Mouse (Mus musculus) embryonic facial prominence, embryonic 14.5 days (tissue): ENCODE measurements around the gene Pdhb. TPM values are rescaled to one million over a fixed set of nuclear protein-coding genes. Genes with fewer than 3 reads are reported as not detected.
"Not testable (repeated sequence)": the region's sequence is repeated elsewhere in the genome, so short reads cannot be mapped to it uniquely, and the experiment has no call there.

Experiments
- ATAC-seq: fragments of 200-750 bp; cut with Nextera tagmentation; 2 replicates; pipeline ENCODE4 v1.8.0; 2017; ENCODE audit warnings: low read depth, moderate number of reproducible peaks, moderate TSS enrichment
- DNase-seq: peaks from one replicate; pipeline ENCODE4 v3.0.0-alpha.2; 2015; ENCODE audit warnings: low spot score
- H3K27ac ChIP-seq: fragments of 300-500 bp; sonication (generic); replicated peaks from 2 replicates; pipeline ENCODE4 v1.5.1; 2014; ENCODE audit warnings: low read depth, mild to moderate bottlenecking, low read length, moderate library complexity
- H3K27me3 ChIP-seq: fragments of 300-500 bp; sonication (generic); replicated peaks from 2 replicates; pipeline ENCODE4 v1.6.1; 2014; ENCODE audit warnings: low read length; ENCODE audit not compliant: control insufficient read depth, insufficient read depth
- H3K36me3 ChIP-seq: fragments of 300-500 bp; sonication (generic); 2 replicates; pipeline ENCODE4 v1.6.1; 2014; ENCODE audit warnings: low read length, mixed read lengths; ENCODE audit not compliant: control insufficient read depth, insufficient read depth
- H3K4me1 ChIP-seq: fragments of 300-500 bp; sonication (generic); 2 replicates; pipeline ENCODE4 v1.6.1; 2014; ENCODE audit warnings: antibody characterized with exemption, low read length; ENCODE audit not compliant: control insufficient read depth, insufficient read depth
- H3K4me2 ChIP-seq: fragments of 300-500 bp; sonication (generic); 2 replicates; pipeline ENCODE4 v1.6.1; 2014; ENCODE audit warnings: low read depth, mild to moderate bottlenecking, low read length, moderate library complexity, mixed read lengths
- H3K4me3 ChIP-seq: fragments of 300-500 bp; sonication (generic); 2 replicates; pipeline ENCODE4 v1.5.1; 2014; ENCODE audit warnings: low read depth, mild to moderate bottlenecking, low read length
- H3K9ac ChIP-seq: fragments of 300-500 bp; sonication (generic); 2 replicates; pipeline ENCODE4 v1.6.1; 2014; ENCODE audit warnings: low read depth, mild to moderate bottlenecking, low read length, moderate library complexity, mixed read lengths
- H3K9me3 ChIP-seq: fragments of 300-500 bp; sonication (generic); 2 replicates; pipeline ENCODE4 v1.6.1; 2016; ENCODE audit warnings: low read length; ENCODE audit not compliant: control insufficient read depth
- WGBS: fragments of 180-500 bp; shearing (Covaris S2); extraction: QIAGEN DNeasy Blood & Tissue Kit; methylation state at CpG from one replicate; pipeline ENCODE4 v1.1.7; 2014; 5-methylcytosine and 5-hydroxymethylcytosine counted together
- polyA plus RNA-seq: library from polyadenylated mRNA; unstranded; fragments of >200 nt; fragmentation: Nextera tagmentation; extraction: Ambion mirVana; gene quantifications from 2 replicates; pipeline ENCODE4 v1.2.1, GENCODE M21; 2014

The Pdhb gene
- polyA plus RNA-seq, 1 experiment from 2014 or later: 215 TPM

GRCm38 (mm10) chr14:8135130-8135529 is 37.7 kb downstream of the Pdhb start:
- no peaks in the 10 kb centered on the region for H3K9me3 ChIP-seq

GRCm38 (mm10) chr14:8134234-8134633 is 38.6 kb downstream of the Pdhb start:
- DNase-seq (no peak), ATAC-seq (no peak)
- no peaks in the 10 kb centered on the region; the same call in 1 of the 2 replicates for H3K4me1 ChIP-seq
- 74% methylated on average over 2 of the region's 2 CpGs for WGBS
- H3K27ac ChIP-seq: no peak overlapping the region
- peaks cover 16% of the 10 kb centered on the region for H3K36me3 ChIP-seq
- no peak overlapping the region for H3K4me3 ChIP-seq
- H3K27me3 ChIP-seq: no peaks in the 10 kb centered on the region
- no peaks in the 10 kb centered on the region for H3K9me3 ChIP-seq
- no peak overlapping the region for H3K9ac ChIP-seq
- no peak overlapping the region for H3K4me2 ChIP-seq

More at GRCm38 (mm10) chr14:8135130-8135529, 37.7 kb downstream of the Pdhb start:
- H3K4me1 ChIP-seq: no peaks in the 10 kb centered on the region; the same call in 1 of the 2 replicates
- no peaks in the 10 kb centered on the region for H3K27me3 ChIP-seq
- H3K4me3 ChIP-seq: no peak overlapping the region
- H3K36me3 ChIP-seq: peaks cover 20% of the 10 kb centered on the region
- peak overlapping the region; percentile 46; the same call in 1 of the 2 replicates for H3K27ac ChIP-seq
- WGBS: 57% methylated on average over 3 of the region's 3 CpGs
- H3K9ac ChIP-seq: no peak overlapping the region
- ATAC-seq: peak; percentile 12; the same call in 1 of the 2 replicates
- H3K4me2 ChIP-seq: no peak overlapping the region
- DNase-seq: peak; percentile 56

GRCm38 (mm10) chr14:8132789-8133188 is 40.0 kb downstream of the Pdhb start:
- Histone ChIP-seq H3K4me2 (no peak overlapping the region), H3K9ac (no peak overlapping the region), H3K27ac (no peak overlapping the region), H3K27me3 (no peaks in the 10 kb centered on the region), H3K4me1 (no peaks in the 10 kb centered on the region; the same call in 1 of the 2 replicates), H3K4me3 (no peak overlapping the region), H3K9me3 (no peaks in the 10 kb centered on the region), H3K36me3 (peaks cover 4% of the 10 kb centered on the region)
- 86% methylated on average over 8 of the region's 8 CpGs for WGBS
- no peak for ATAC-seq
- DNase-seq: no peak

- 82% methylated on average over 5 of the region's 5 CpGs for WGBS
- Histone ChIP-seq H3K4me2 (no peak overlapping the region), H3K9ac (no peak overlapping the region), H3K27ac (no peak overlapping the region), H3K9me3 (no peaks in the 10 kb centered on the region), H3K27me3 (no peaks in the 10 kb centered on the region), H3K4me1 (no peaks in the 10 kb centered on the region), H3K4me3 (no peak overlapping the region), H3K36me3 (peaks cover 16% of the 10 kb centered on the region)
- no peak for ATAC-seq
- no peak for DNase-seq
Observed at GRCm38 (mm10) chr14:8127971-8128370, 44.9 kb downstream of the Pdhb start.

- no peaks in the 10 kb centered on the region for H3K27me3 ChIP-seq
- peak; percentile 54 for DNase-seq
- H3K4me1 ChIP-seq: no peaks in the 10 kb centered on the region
- no peaks in the 10 kb centered on the region for H3K9me3 ChIP-seq
- H3K36me3 ChIP-seq: peaks cover 23% of the 10 kb centered on the region; the same call in 1 of the 2 replicates
- peak; percentile 67 for ATAC-seq
- H3K27ac ChIP-seq: peak overlapping the region; percentile 21
- WGBS: 71% methylated on average over 7 of the region's 7 CpGs
- H3K9ac ChIP-seq: no peak overlapping the region
- H3K4me3 ChIP-seq: no peak overlapping the region
- H3K4me2 ChIP-seq: no peak overlapping the region
Observed at GRCm38 (mm10) chr14:8124046-8124881, 48.6 kb downstream of the Pdhb start.

GRCm38 (mm10) chr14:8123611-8124010 is 49.2 kb downstream of the Pdhb start:
- H3K36me3 ChIP-seq: peaks cover 23% of the 10 kb centered on the region; the same call in 1 of the 2 replicates
- H3K9me3 ChIP-seq, H3K27me3 ChIP-seq, H3K4me1 ChIP-seq, H3K9ac ChIP-seq, ATAC-seq, H3K4me3 ChIP-seq, DNase-seq, H3K4me2 ChIP-seq: not testable (repeated sequence)
- H3K27ac ChIP-seq: peak overlapping the region; percentile 21; the same call in 1 of the 2 replicates
- WGBS: 95% methylated on average over 10 of the region's 10 CpGs

- Histone ChIP-seq H3K4me1 (no peaks in the 10 kb centered on the region), H3K9me3 (no peaks in the 10 kb centered on the region), H3K4me2 (no peak overlapping the region), H3K27me3 (no peaks in the 10 kb centered on the region), H3K36me3 (peaks cover 23% of the 10 kb centered on the region; the same call in 1 of the 2 replicates), H3K9ac (no peak overlapping the region), H3K4me3 (no peak overlapping the region), H3K27ac (no peak overlapping the region)
- no peak for DNase-seq
- WGBS: 89% methylated on average over 7 of the region's 7 CpGs
- ATAC-seq: no peak
Observed at GRCm38 (mm10) chr14:8123141-8123540, 49.7 kb downstream of the Pdhb start.

- ATAC-seq (no peak), DNase-seq (no peak)
- 83% methylated on average over 3 of the region's 3 CpGs for WGBS
- Histone ChIP-seq H3K27ac (no peak overlapping the region), H3K4me1 (no peaks in the 10 kb centered on the region), H3K9me3 (no peaks in the 10 kb centered on the region), H3K9ac (no peak overlapping the region), H3K4me2 (no peak overlapping the region), H3K27me3 (no peaks in the 10 kb centered on the region), H3K4me3 (no peak overlapping the region), H3K36me3 (peaks cover 15% of the 10 kb centered on the region; the same call in 1 of the 2 replicates)
Observed at GRCm38 (mm10) chr14:8119904-8120303, 52.9 kb downstream of the Pdhb start.
